Mouse (Mus musculus): ENCODE measurements around the gene Ap3m1. TPM values are rescaled to one million over a fixed set of nuclear protein-coding genes. Genes with fewer than 3 reads are reported as not detected.
"Not testable (repeated sequence)": the region's sequence is repeated elsewhere in the genome, so short reads cannot be mapped to it uniquely, and the experiment has no call there.

Ap3m1 gene
- total RNA-seq (2021), result 10 to 100 TPM; 62.9 to 72.4 TPM

- intact Hi-C loops (cut with DNase I), result loop anchor here (2.0 kb wide), 1 partner anchor 23 kb away; no protein-coding TSS in a partner anchor
- DNase-seq (ENCODE audit: low spot score), result peak; percentile 85
Measured at GRCm38 (mm10) chr14:21052112-21052780, at the start of gene Ap3m1, which contains the start of gene Adk. Gene Ap3m1 (minus strand): TSS chr14:21052508. Gene Adk (plus strand): TSS chr14:21052574.

GRCm38 (mm10) chr14:21101562-21101961 is 49.3 kb upstream of the Ap3m1 start:
- intact Hi-C loops (cut with DNase I), result no loop called here
- peak; percentile 22 for DNase-seq (ENCODE audit: low spot score)

DNA sequence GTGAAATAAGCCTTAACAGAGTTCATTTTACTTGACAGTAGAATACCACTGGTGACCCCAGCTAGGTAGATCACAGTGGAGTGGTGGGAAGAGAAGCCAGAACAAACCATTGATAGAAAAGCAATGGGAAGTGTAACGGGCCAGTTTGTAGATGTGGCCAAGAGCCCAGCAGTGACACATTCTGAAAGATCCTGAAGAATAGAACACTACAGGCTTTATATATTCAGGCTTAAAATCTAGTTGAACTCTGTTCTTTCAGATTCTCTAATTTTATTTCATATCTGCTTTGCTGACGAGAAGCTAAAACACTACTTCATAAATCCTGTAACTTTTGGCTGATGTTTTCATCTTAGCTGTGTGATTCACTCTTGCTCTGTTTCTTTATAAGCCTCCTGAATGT is 48.6 kb upstream of the Ap3m1 start:
- no peak for DNase-seq (ENCODE audit: low spot score)
- intact Hi-C loops (cut with DNase I), result no loop called here

DNA sequence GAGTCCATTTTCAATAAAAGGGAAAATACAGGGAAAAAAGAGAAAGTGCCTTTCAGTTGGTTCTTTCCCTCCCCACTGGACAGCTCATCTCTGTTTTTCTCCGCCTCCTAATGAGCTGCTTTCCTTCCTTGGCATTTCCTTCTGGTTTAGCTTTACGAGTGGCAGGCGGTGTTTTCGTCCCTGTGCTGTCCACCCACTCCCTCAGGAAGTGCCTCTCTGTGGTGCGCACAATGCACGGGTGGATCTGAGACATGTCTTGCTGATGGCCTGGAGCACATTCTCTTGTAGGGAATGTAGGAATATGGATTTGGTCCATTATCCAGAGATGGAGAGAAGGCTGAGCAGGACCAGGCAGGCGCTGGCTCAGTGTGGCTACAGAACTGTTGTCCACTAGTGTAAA is 47.1 kb upstream of the Ap3m1 start:
- no peak for DNase-seq (ENCODE audit: low spot score)

DNA sequence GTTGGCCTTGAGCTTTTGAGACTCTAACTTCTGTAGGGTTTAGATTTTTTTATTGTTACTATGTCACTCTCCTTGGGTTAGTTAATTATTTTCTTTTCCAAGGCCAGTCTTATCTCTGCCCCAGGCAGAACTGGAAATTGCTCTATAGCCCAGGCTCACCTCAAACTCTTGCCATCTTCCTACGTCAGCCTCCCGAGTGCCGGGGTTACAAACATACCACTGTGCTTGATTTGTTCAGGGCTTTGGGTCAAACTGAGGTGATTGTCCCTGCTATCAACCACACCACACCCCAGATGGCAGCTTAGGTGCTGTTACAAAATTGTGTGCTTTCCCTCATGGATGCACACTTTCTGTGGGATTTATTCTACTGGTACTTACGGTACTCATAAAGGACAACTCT is 44.4 kb upstream of the Ap3m1 start:
- intact Hi-C loops (cut with DNase I), result no loop called here
- no peak for DNase-seq (ENCODE audit: low spot score)

More for the DNA sequence above, 47.1 kb upstream of the Ap3m1 start:
- intact Hi-C loops (cut with DNase I), result no loop called here

DNA sequence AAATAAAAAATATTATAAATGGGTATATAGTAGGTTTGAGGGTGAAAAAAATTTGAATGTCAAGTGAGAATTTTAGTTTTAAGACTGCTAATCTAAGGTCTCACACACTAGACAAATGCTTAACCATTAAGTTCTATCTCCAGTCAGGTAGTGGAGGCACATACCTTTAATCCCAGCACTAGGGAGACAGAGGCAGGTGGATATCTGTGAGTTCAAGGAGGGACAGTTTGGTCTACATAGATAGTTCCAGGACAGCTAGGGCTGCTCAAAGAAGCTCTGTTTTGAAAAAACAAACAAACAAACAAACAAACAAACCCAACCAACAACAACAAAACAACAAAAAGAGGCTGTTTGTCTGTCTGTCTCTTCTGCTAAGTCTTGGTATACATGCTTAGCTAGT is 44.0 kb upstream of the Ap3m1 start:
- intact Hi-C loops (cut with DNase I), result no loop called here
- DNase-seq (ENCODE audit: low spot score), result no peak

DNA sequence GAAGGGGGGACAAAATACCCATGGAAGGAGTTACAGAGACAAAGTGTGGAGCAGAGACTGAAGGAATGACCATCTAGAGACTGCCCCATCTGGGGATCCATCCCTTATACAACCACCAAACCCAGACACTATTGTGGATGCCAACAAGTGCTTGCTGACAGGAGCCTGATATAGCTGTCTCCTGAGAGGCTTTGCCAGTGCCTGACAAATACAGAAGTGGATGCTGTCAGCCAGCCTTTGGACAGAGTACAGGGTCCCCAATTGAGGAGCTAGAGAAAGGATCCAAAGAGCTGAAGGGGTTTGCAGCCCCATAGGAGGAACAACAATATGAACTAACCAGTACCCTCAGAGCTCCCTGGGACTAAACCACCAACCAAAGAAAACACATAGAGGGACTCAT is 41.9 kb upstream of the Ap3m1 start:
- intact Hi-C loops (cut with DNase I); DNase-seq (ENCODE audit: low spot score): not testable (repeated sequence)

GRCm38 (mm10) chr14:21090930-21091486 is 38.7 kb upstream of the Ap3m1 start:
- intact Hi-C loops (cut with DNase I), result no loop called here
- DNase-seq (ENCODE audit: low spot score), result no peak

DNA sequence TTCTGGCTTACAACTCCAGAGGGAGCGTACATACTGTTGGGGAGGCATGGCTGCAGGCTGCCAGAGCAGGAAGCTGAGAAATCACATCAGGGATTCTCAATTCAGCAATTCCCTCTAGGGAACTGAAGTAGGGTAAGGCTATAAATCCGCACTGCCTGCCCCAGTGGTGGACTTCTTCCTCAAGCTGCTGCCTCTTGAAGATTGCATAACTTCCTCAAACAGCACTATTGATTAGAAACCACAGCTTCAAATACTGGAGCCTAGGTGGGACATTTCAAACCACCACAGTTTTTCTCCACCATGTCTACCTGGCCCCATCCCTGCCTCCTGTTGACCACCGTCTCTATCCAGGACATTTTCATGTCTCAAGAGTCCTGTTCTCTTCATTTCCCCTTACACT is 38.1 kb upstream of the Ap3m1 start:
- DNase-seq (ENCODE audit: low spot score), result no peak
- intact Hi-C loops (cut with DNase I), result no loop called here

DNA sequence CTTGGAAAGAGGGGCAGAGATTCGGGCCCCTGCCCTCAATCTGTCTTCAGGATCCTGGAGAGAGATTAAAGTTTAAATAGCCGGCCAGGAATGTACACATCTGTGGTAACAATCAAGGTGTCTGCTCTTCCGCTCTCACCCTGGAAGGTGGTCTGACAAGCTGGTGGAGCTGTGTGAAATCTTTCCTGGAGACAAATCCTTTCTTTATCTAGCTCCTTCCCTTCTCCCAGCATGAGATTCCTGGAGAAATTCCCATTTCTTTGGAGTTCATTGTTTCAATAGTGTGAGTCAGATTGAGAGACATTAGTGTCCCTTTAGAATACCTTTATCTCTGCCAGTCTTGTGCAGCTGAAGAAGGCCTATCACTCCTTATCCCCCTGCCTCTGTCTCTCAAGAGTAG is 36.4 kb upstream of the Ap3m1 start:
- no peak for DNase-seq (ENCODE audit: low spot score)
- intact Hi-C loops (cut with DNase I), result no loop called here

- intact Hi-C loops (cut with DNase I), result no loop called here
- DNase-seq (ENCODE audit: low spot score), result no peak
Measured at GRCm38 (mm10) chr14:21087390-21088060, 35.2 kb upstream of the Ap3m1 start.

DNA sequence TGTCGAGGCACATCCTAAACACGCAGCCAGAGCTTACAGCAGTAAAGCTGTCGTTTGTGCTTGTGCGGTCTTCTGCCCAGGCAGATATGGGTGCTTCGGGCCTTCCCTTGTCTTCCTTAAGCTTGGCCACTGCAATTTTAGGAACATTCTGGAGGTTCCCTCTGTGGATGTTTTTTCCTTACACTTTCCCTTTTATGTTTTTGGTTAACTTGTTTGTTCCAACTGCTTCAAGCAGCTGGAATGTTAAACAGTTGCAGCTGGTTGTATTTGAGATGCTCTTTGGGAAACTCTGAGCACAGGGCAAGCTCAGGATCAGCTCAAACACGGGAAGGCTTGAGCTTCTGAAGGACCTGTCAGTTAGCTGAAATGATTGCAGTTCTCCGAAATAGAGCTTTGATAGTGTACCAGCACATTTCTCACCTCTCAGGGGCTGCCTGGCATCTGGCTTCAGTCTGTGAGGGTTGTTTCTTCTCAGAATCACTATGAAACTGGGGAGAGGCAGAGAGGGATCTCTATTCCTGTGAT is 34.6 kb upstream of the Ap3m1 start:
- DNase-seq (ENCODE audit: low spot score), result no peak
- intact Hi-C loops (cut with DNase I), result no loop called here

DNA sequence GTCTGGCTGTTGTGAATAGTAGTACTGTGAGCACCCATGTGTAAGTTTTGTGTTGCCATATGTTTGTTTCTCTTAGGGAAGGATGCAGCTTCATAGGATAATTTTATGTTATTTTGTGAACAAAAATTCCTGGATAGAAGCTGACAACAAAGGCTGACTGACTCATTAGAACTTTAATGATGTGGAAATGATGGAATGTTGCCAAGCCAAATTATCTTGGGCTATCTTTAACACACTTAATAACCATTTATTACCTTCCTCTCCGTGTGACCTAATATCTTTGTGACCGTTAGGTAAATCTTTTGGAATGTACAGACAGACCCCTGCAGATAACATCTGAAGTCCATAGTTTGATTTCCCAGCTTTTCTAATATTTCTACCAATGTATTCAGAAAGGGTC is 33.8 kb upstream of the Ap3m1 start:
- intact Hi-C loops (cut with DNase I), result no loop called here
- no peak for DNase-seq (ENCODE audit: low spot score)

DNA sequence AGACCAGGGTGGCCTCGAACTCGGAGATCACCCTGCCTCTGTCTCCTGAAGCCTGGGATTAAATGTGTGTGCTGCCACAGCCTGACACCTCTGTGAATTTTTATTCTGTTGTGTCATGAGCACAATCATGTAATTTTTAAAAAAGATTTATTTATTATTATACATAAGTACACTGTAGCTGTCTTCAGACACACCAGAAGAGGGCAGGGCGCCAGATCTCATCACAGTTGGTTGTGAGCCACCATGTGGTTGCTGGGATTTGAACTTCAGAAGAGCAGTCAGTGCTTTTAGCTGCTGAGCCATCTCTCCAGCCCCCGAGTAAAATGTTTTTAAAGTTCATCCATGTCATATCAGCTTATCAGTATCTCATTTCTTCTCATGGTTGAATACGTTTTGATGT is 33.4 kb upstream of the Ap3m1 start:
- no peak for DNase-seq (ENCODE audit: low spot score)
- intact Hi-C loops (cut with DNase I), result no loop called here

DNA sequence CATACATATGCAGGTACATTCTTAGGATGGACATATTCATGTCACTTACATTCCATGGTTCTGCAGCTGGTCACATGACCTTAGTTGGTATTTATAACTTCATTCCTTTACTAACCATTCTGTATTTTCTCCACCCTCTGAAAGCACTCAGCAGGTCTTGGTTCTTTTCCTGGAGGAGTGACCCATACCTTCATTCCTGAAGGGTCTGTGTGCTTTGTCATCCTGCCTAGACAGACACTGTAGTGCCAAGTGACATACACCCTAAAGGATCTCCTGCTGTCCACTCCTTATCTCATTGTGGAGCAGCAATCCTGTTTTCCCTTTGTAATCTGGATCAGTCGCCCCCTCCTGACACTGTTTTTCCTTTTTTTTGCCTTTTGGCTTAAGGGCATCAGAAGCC is 30.5 kb upstream of the Ap3m1 start:
- intact Hi-C loops (cut with DNase I), result no loop called here
- DNase-seq (ENCODE audit: low spot score), result no peak

DNA sequence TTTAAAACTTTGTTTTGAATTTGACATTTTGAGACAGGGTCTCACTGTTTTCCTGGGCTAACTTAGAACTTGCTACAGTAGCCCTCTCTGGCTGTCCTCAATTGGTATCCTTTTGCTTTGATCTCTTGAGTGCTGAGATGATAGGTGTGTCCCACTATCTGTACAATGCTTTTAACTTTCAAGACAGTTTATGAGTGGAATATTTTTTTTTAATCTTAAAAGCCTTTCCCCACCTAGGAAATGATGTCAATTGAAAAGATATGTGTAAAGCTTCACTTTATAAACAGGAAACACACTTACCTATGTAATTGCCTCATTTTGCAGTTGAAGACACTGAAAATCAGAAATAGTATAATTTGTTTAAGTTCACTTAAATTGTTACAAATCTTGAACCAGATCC is 26.2 kb upstream of the Ap3m1 start:
- no peak for DNase-seq (ENCODE audit: low spot score)
- intact Hi-C loops (cut with DNase I), result no loop called here

DNA sequence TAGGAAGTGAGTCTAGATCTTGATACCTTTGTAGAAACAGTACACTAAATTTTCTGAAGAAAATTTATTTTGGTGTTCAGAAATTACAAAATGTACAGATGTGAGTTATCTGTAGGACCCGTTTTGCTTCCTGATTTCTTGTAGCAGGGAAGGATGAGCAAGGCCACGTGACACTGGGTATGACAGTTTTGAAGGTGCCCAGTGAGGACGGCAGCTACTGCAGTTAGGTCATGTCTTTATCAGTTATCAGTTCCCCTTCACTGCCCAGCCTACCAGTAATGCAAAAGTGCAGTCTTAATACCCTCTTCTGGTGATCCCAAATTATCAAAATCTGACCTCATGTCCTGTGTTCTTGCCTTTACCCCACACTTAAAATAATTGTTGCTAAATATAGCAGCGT is 25.6 kb upstream of the Ap3m1 start:
- intact Hi-C loops (cut with DNase I), result no loop called here
- DNase-seq (ENCODE audit: low spot score), result no peak

DNA sequence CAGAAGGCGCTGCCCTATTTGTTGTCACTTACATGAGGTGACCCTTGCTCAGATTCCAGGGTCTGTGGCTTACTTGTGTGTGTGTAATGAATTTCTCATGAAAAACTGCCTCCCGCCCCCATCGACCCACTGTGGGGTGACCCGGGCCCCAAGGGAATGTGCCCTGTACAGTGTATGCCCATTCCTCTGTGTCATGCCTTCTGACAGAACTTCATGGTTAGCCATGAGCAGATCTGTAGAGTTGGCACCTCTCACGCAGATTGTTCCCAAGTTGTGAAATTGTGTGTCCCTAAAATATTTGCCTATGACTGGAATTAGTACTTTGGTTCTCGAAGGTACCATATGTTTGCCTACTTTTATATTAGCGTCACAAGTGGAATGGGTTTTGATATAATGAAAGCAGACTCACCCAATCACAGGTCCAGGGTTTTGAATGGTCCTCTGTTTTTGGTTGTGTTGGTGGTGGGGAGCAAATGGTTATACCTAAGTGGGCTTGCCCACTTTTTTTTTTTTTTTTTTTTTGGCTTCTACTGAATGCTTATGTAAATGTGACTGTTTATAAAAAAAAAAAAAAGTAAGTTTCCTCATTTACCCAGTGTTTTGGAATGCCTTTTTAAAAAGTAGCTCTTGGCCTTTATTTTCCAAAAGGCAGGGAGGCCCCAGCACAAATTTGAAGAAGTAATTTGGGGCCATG is 24.3 kb upstream of the Ap3m1 start:
- DNase-seq (ENCODE audit: low spot score), result no peak

DNA sequence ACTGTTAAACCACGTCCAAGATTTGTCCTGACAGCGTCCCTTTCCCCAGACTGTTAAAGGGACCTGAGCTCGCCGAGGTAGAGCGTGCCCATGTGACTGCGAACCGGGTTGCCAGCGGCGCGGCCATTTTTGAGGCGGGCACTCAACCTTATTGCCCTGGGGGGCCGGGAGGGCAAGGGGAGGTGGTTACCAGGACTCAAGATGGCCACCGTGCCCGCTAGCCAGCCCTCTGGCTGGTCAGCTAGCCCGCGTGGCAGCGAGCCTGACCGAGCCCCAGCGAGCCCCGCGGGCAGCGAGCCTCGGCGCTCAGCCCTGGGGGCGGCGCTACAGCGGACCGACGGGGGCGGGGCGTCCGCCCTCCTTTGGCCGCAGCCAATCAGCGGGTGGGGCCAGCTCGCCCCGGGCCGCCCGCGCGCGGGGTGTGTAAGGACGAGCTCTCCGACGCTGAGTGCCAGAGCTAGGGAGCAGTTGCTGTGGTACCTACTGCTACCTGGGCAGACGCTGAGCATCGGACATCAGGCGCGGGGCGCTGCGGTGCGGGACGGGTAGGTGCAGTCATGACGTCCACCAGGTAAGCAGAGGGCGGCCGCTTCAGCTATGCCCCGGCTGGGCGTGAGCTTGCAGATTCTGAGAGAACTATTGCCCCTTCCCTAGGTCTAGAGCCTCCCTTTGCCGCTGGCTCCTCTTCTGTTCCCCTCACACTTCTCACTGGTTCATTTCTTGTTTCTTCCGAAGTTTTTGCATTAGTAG is 23.6 kb upstream of the Ap3m1 start:
- DNase-seq (ENCODE audit: low spot score), result peak; percentile 87
- intact Hi-C loops (cut with DNase I), result loop anchor here (2.0 kb wide), 1 partner anchor 23 kb away; the partner anchor contains the start of genes Adk and Ap3m1

More for the DNA sequence above, 24.3 kb upstream of the Ap3m1 start:
- intact Hi-C loops (cut with DNase I), result no loop called here

Data from heart, postnatal 25 days (tissue).